Mouse (Mus musculus) kidney, embryonic 16.5 days (tissue): Measurements from ENCODE around the gene Bag5. TPM values are rescaled to one million over a fixed set of nuclear protein-coding genes. Genes with fewer than 3 reads are reported as not detected.
A peak's percentile ranks its signal among the peaks of the same experiment; 100 is the strongest.

Source experiments
- ATAC-seq: fragments of 200-750 bp; cut with Nextera tagmentation; 2 replicates; pipeline ENCODE4 v1.8.0; 2017; ENCODE audit warnings: moderate TSS enrichment; ENCODE audit not compliant: low FRiP score, low TSS enrichment
- H3K27ac ChIP-seq: fragments of 300-500 bp; sonication (generic); 2 replicates; pipeline ENCODE4 v1.5.1; 2014; ENCODE audit warnings: low read length
- H3K27me3 ChIP-seq: fragments of 300-500 bp; sonication (generic); 2 replicates; pipeline ENCODE4 v1.6.1; 2014; ENCODE audit warnings: low read length, control low read depth, mixed read lengths; ENCODE audit not compliant: insufficient read depth
- H3K36me3 ChIP-seq: fragments of 300-500 bp; sonication (generic); 2 replicates; pipeline ENCODE4 v1.6.1; 2014; ENCODE audit warnings: low read length, control low read depth, mixed read lengths; ENCODE audit not compliant: insufficient read depth
- H3K4me1 ChIP-seq: fragments of 300-500 bp; sonication (generic); 2 replicates; pipeline ENCODE4 v1.6.1; 2014; ENCODE audit warnings: low read length, control low read depth, mixed read lengths; ENCODE audit not compliant: insufficient read depth
- H3K4me2 ChIP-seq: fragments of 300-500 bp; sonication (generic); replicated peaks from 2 replicates; pipeline ENCODE4 v1.6.1; 2014; ENCODE audit warnings: low read depth, low read length
- H3K4me3 ChIP-seq: fragments of 300-500 bp; sonication (generic); 2 replicates; pipeline ENCODE4 v1.5.1; 2014; ENCODE audit warnings: mild to moderate bottlenecking, low read length
- H3K9ac ChIP-seq: fragments of 300-500 bp; sonication (generic); replicated peaks from 2 replicates; pipeline ENCODE4 v1.6.1; 2014; ENCODE audit warnings: low read length
- H3K9me3 ChIP-seq: fragments of 300-500 bp; sonication (generic); 2 replicates; pipeline ENCODE4 v1.6.1; 2016; ENCODE audit warnings: low read length, control low read depth
- WGBS: fragments of 180-500 bp; shearing (Covaris S2); extraction: QIAGEN DNeasy Blood & Tissue Kit; methylation state at CpG from one replicate; pipeline ENCODE4 v1.1.7; 2014; 5-methylcytosine and 5-hydroxymethylcytosine counted together
- polyA plus RNA-seq: library from polyadenylated mRNA; unstranded; fragments of >200 nt; fragmentation: Nextera tagmentation; extraction: Ambion mirVana; gene quantifications from 2 replicates; pipeline ENCODE4 v1.2.1, GENCODE M21; 2015

The Bag5 gene
- polyA plus RNA-seq, 1 experiment from 2014 or later = 59.5 TPM

DNA sequence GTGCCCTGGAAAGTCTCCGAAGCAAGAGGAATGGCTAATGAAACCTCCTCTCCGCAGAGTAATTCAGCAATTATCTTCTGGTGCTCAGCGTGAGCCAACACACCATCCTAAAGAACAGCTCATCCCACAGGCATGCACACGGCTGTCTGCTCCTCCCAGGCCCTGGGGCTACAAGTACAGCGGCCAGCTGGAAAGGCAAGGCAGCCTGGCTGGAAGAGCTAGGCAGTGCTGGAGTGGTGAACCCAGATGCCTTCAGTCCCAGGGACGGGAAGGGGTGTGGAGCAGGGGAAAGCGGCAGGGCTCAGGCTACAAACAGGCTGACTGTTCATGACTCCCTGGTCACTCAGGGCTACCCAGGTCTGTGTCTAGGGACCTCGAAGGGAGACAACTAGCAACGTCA, 8.4 kb downstream of the Bag5 start:
- Histone ChIP-seq H3K9me3 (no peaks in the 10 kb centered on the region), H3K4me1 (peaks cover 23% of the 10 kb centered on the region), H3K4me3 (no peak overlapping the region), H3K27me3 (no peaks in the 10 kb centered on the region), H3K4me2 (no peak overlapping the region), H3K36me3 (peaks cover 9% of the 10 kb centered on the region), H3K9ac (no peak overlapping the region), H3K27ac (peak overlapping the region; percentile 66)
- WGBS = 33% methylated on average over 9 of the region's 9 CpGs
- peak; percentile 56 for ATAC-seq

DNA sequence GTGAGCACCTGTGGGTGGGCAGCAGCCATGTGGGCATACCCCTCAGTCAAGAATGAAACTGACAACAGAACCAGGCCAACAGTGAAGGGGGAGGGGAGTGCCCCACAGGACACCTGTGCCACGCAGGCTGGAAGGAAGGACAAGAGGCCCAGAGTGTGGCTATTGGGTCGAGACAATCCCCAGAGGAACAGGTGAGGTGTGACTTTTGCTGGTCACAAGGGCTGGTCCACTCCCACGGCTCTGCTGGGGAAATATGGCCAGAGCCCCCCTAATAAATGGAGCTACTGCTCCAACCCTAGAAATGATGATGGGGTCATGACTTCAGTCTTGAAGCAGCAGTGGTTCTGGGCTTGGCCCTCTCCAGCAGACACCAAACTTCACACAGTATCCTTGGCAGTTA, 9.8 kb downstream of the Bag5 start:
- no peaks in the 10 kb centered on the region for H3K36me3 ChIP-seq
- peaks cover 23% of the 10 kb centered on the region for H3K4me1 ChIP-seq
- WGBS = 52% methylated on average over 3 of the region's 3 CpGs
- H3K27ac ChIP-seq = no peak overlapping the region
- no peaks in the 10 kb centered on the region for H3K27me3 ChIP-seq
- H3K9me3 ChIP-seq = no peaks in the 10 kb centered on the region
- no peak for ATAC-seq
- H3K4me3 ChIP-seq = no peak overlapping the region
- no peak overlapping the region for H3K9ac ChIP-seq
- H3K4me2 ChIP-seq = no peak overlapping the region

DNA sequence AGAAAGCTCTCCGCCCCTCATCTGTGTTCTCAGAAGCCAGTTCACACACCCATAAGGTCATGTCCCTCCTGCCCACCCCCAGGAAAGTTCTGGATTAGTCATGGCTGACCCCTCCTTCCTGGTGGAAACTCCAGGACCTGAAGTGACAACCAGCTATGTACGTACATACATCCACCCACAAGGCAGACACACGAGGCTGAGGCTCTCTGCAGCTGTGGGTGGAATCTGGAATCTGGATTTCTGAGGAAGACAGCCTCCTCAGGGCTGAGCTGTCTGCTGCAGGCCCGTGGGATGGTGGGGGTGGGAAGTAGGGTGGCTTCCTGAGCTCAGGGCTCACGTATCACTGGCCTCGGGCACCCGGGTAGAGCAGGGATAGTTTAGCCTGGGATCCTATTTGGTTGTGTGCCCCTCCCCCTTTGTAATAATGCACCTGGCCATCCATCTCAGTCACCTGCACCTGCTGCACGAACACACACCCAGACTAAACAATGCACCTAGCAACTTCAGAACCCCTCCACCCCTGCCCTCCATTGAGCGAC, 12.1 kb downstream of the Bag5 start:
- Histone ChIP-seq H3K36me3 (no peaks in the 10 kb centered on the region), H3K27ac (no peak overlapping the region), H3K4me2 (no peak overlapping the region), H3K4me1 (peaks cover 15% of the 10 kb centered on the region), H3K9ac (no peak overlapping the region), H3K9me3 (no peaks in the 10 kb centered on the region), H3K4me3 (no peak overlapping the region), H3K27me3 (no peaks in the 10 kb centered on the region)
- WGBS = 55% methylated on average over 9 of the region's 9 CpGs
- no peak for ATAC-seq

DNA sequence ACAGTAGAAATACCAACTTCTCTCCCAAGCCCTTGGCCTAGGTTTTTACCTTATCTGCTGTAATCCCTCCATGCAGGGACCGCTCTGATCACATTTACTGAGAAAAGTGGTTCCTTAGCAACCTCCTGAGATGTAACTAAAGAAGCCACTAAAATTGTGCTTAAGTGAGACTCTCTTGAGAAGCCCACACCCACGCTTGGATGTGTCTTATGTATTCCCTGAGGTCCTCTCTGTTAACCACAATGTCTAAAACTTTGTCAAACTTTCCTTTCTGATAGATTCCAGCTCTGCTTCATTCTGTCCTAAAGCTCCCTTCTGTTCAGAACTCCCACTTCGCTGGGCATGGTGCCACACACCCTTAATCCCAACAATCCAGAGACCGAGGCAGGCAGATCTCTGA, 13.5 kb downstream of the Bag5 start:
- no peaks in the 10 kb centered on the region for H3K27me3 ChIP-seq
- H3K4me2 ChIP-seq = no peak overlapping the region
- no peak overlapping the region for H3K27ac ChIP-seq
- H3K9ac ChIP-seq = no peak overlapping the region
- H3K9me3 ChIP-seq = no peaks in the 10 kb centered on the region
- ATAC-seq = no peak
- no peaks in the 10 kb centered on the region for H3K36me3 ChIP-seq
- H3K4me1 ChIP-seq = peaks cover 8% of the 10 kb centered on the region
- H3K4me3 ChIP-seq = no peak overlapping the region
- WGBS = 85% methylated on average over 4 of the region's 4 CpGs

DNA sequence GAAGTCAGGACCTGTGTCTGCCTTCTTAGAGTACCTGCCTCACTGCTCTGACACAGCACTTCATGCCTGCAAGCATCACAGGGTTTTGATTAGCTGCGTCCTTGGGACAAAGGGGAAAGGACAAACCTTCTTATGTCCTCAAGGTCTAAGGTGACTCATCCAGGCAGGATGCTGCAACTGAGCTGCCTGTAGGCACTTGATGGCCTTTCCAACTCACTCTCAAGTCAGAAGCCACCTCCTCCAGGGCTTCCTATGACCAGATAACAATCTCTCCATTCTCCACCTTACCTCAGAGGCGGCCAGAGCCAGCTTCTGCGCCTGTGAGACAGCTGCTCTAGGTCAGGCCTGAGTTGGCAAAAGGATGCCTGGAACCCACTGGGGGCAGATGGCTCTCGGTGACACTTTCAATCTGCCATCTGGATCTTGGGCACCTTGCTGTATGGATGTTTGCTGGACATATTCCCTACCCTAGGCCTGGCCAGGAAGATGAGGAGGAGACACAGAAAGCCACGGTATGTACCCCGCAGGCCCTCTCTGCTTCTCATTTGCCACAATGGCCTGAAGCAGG, 14.6 kb downstream of the Bag5 start:
- WGBS = 75% methylated on average over 6 of the region's 6 CpGs
- H3K4me3 ChIP-seq = no peak overlapping the region
- no peaks in the 10 kb centered on the region for H3K27me3 ChIP-seq
- H3K4me2 ChIP-seq = no peak overlapping the region
- H3K9me3 ChIP-seq = no peaks in the 10 kb centered on the region
- no peak overlapping the region for H3K27ac ChIP-seq
- ATAC-seq = no peak
- no peaks in the 10 kb centered on the region for H3K36me3 ChIP-seq
- peaks cover 18% of the 10 kb centered on the region for H3K4me1 ChIP-seq
- no peak overlapping the region for H3K9ac ChIP-seq

DNA sequence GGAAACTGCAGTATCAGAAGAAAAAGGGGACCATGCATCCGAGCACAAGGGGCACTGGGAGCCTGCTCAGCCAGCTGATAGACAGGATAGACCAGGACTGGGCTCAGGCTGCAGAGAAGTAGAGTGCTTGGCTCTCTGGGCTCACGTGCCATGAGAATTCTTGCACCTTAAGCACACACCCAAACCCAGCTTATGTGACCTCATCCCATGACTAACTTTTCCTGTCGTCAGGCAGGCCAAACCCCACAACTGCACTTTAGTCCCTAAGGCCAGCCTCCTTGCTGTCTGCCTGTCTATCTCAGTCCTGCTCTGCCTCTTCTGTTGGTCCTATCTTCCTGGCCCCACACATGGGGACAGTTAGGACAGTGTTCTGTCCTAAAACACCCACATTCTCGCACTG, 15.3 kb downstream of the Bag5 start:
- ATAC-seq = no peak
- WGBS = 66% methylated on average over 4 of the region's 4 CpGs
- Histone ChIP-seq H3K9ac (no peak overlapping the region), H3K9me3 (no peaks in the 10 kb centered on the region), H3K27me3 (no peaks in the 10 kb centered on the region), H3K4me1 (peaks cover 25% of the 10 kb centered on the region), H3K4me3 (no peak overlapping the region), H3K4me2 (no peak overlapping the region), H3K36me3 (no peaks in the 10 kb centered on the region), H3K27ac (no peak overlapping the region)

DNA sequence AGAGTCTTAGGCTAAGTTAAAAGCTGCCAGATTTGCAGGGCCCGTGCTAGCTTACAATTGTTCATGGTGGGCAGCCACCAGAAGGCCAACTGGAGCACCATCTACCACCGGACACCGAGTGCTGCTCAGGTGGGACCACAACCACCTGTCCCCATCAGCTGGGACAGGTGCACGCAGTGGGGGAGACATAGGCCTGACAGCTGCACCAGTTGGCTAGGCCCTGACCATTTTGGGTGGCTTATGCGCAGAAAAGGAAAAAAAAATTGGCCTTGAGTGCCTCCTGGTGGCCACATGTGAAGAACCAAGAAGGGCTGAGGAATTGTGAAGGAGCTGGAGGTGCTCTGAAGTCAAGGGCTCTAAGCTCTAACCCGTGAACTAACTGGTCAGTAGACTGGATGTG, 16.8 kb downstream of the Bag5 start:
- Histone ChIP-seq H3K9ac (no peak overlapping the region), H3K4me1 (peaks cover 33% of the 10 kb centered on the region), H3K27ac (no peak overlapping the region), H3K4me3 (no peak overlapping the region), H3K27me3 (no peaks in the 10 kb centered on the region), H3K9me3 (no peaks in the 10 kb centered on the region), H3K36me3 (no peaks in the 10 kb centered on the region), H3K4me2 (no peak overlapping the region)
- ATAC-seq = no peak
- 30% methylated on average over 6 of the region's 6 CpGs for WGBS

DNA sequence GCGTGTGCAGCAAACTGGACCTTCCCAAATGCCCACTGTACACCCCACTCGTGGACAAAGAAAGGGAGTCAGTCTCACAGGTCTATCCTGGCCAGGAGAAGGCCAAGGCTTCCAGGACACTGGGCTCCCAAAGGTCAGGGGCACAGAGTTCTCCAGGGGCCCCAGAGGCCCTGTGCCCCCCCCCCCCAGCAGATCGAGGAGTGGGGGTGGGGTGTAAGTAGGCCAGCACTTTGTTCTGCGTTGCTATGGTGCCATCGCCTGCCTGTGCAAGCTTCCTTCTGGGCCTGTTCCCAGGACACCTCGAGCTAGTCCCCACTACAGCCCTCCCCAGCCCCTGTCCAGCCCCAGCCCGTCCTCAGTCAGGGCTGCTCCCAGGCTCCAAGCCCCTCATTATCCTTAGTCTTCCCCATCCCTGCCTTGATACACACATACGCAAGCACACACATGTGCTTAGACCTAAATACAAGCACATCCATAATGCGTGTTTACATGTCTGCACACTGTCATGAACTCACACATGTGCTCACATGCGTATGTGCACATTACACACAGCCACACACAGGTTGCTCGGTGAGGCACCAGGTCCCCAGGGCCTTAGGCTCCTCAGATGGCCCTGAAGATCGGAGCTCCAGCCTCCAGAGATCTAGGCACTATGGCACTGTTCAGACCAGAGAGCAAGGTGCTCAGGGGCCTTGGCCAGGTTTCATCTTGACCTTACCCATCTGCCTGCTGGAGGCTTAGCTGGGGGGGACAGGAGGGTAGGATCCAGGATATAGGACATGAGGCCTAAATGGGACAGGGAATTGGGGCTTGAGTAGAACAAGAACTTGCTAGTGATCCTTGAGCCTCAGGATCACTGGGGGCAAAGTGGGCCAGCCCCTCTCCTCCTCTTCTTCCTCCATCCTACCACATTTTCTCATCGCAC, 17.9 kb downstream of the Bag5 start:
- ATAC-seq = 0 out of 2 replicates have a peak, but pooled peaks have one; percentile 13
- Histone ChIP-seq H3K4me2 (no peak overlapping the region), H3K27ac (peak overlapping the region; percentile 78; the same call in 1 of the 2 replicates), H3K4me1 (peaks cover 37% of the 10 kb centered on the region), H3K27me3 (no peaks in the 10 kb centered on the region), H3K9ac (0 out of 2 replicates have a peak overlapping the region, but pooled peaks have one; percentile 17), H3K4me3 (no peak overlapping the region), H3K9me3 (no peaks in the 10 kb centered on the region), H3K36me3 (no peaks in the 10 kb centered on the region)
- 56% methylated on average over 13 of the region's 13 CpGs for WGBS

DNA sequence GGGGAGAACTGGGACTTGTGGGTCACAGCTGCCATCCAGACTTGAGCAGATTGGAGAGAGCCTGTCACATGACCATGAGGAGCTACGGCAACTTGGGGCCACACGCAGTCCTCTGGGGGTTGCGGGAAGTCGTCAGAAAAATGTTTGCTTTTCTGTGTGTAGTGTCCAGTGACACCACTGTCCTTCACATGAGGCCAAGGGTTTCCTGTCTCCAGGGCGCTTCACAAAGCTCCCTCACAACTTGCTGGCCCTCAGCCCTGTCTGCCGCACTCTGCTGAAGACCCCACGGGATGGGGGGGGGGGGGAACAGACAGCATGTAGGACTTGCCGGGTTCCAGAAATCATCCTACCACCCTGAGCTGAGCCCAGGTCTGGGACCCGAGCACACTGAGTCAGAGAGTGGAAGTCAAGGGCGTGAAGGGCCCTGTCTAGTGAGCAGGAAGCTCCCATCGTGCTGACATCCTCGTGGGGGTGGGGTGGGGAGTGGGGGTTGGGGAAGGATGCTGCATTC, 18.7 kb downstream of the Bag5 start:
- H3K27ac ChIP-seq = peak overlapping the region; percentile 78
- 7% methylated on average over 12 of the region's 12 CpGs for WGBS
- no peaks in the 10 kb centered on the region for H3K9me3 ChIP-seq
- no peaks in the 10 kb centered on the region for H3K27me3 ChIP-seq
- H3K4me3 ChIP-seq = no peak overlapping the region
- peak overlapping the region; percentile 28 for H3K4me2 ChIP-seq
- no peaks in the 10 kb centered on the region for H3K36me3 ChIP-seq
- ATAC-seq = peak; percentile 43; the same call in 1 of the 2 replicates
- H3K9ac ChIP-seq = peak overlapping the region; percentile 59
- peaks cover 37% of the 10 kb centered on the region for H3K4me1 ChIP-seq
